Mouse (Mus musculus) bone marrow macrophage, adult 2 months (primary cell): ENCODE measurements around the gene Pitpnc1.

ENCODE experiments used
- CTCF ChIP-seq: IDR thresholded peaks from 2 replicates; pipeline ENCODE4 v1.5.1; 2012; ENCODE audit warnings: low read depth, mild to moderate bottlenecking, low read length, moderate library complexity
- POLR2A ChIP-seq: IDR thresholded peaks from 2 replicates; pipeline ENCODE4 v1.6.1; 2012; ENCODE audit warnings: mild to moderate bottlenecking, low read depth, low read length, borderline replicate concordance

GRCm38 (mm10) chr11:107410804-107411203 is 59.7 kb downstream of the Pitpnc1 start:
- TF ChIP-seq CTCF (no peak), POLR2A (no peak)
